In genomic region chr15:102270274-102270960, GRCm38 (mm10) we compare ENCODE assay signal across 10 mouse cellular contexts. TPM values are rescaled to one million over a fixed set of nuclear protein-coding genes. Genes with fewer than 3 reads are reported as not detected.
A peak's percentile ranks its signal among the peaks of the same experiment; 100 is the strongest.
DNase-seq lines count a peak whose midpoint lies in the region; ATAC-seq and TF ChIP-seq lines count a peak whose summit lies in the region.
"Had no signal": no experiment of that assay in that cellular context is flagged by ENCODE, and none has a peak within 500 bp of the region (broad histone marks: within the 10 kb centered on the region; RNA-seq: fewer than 3 reads in every experiment).

Gm9918 (plus strand) TSS chr15:102270563.

- H3K9me3 ChIP-seq in kidney, postnatal 0 days (replicated peaks; ENCODE audit: low read length) = no peaks in the 10 kb centered on the region
- no peaks in the 10 kb centered on the region for H3K9me3 ChIP-seq in embryonic facial prominence, embryonic 14.5 days (ENCODE audit: control insufficient read depth, low read length)
- no peaks in the 10 kb centered on the region for H3K9me3 ChIP-seq in limb, embryonic 10.5 days (replicated peaks)
- H3K9me3 ChIP-seq in neural tube, embryonic 13.5 days = no peaks in the 10 kb centered on the region

- H3K4me2 ChIP-seq in kidney, postnatal 0 days (ENCODE audit: low read length) = peak within 1 kb of the TSS; percentile 49
- peak within 1 kb of the TSS; percentile 65 for H3K4me2 ChIP-seq in embryonic facial prominence, embryonic 14.5 days (ENCODE audit: low read depth, low read length)
- H3K4me2 ChIP-seq in neural tube, embryonic 13.5 days = peak within 1 kb of the TSS; percentile 32

- H3K4me3 ChIP-seq in kidney, postnatal 0 days (replicated peaks; ENCODE audit: low read depth, low read length) = peak within 1 kb of the TSS; percentile 17
- H3K4me3 ChIP-seq in embryonic facial prominence, embryonic 14.5 days (ENCODE audit: low read depth, low read length) = peak within 1 kb of the TSS; percentile 35
- peak within 1 kb of the TSS; percentile 48 for H3K4me3 ChIP-seq in limb, embryonic 10.5 days
- H3K4me3 ChIP-seq in neural tube, embryonic 13.5 days = peak within 1 kb of the TSS; percentile 12; the same call in 1 of the 2 replicates

- no peak for DNase-seq in kidney, postnatal 0 days (ENCODE audit: low spot score)
- no peak for DNase-seq in kidney, adult 11 months
- peak; percentile 4 for DNase-seq in embryonic facial prominence, embryonic 14.5 days (ENCODE audit: low spot score)
- DNase-seq in limb, embryonic 10.5 days (ENCODE audit: low spot score) = peak; percentile 58
- DNase-seq in cerebellum, postnatal 4 days (ENCODE audit: low spot score in 2 of 2) = no peak
- DNase-seq in layer of hippocampus, postnatal 36 days = no peak
- no peak for DNase-seq in spleen, postnatal 14 days (ENCODE audit: low spot score in 2 of 2)

- no peak within 1 kb of the TSS for H3K27ac ChIP-seq in kidney, postnatal 0 days
- H3K27ac ChIP-seq in embryonic facial prominence, embryonic 14.5 days (replicated peaks; ENCODE audit: low read depth, low read length) = no peak within 1 kb of the TSS
- H3K27ac ChIP-seq in limb, embryonic 10.5 days = peak within 1 kb of the TSS; percentile 83
- no peak within 1 kb of the TSS for H3K27ac ChIP-seq in neural tube, embryonic 13.5 days (replicated peaks)

- peak within 1 kb of the TSS; percentile 44; the same call in 1 of the 2 replicates for H3K9ac ChIP-seq in kidney, postnatal 0 days (ENCODE audit: low read depth, low read length)
- H3K9ac ChIP-seq in embryonic facial prominence, embryonic 14.5 days (ENCODE audit: low read depth, low read length) = peak within 1 kb of the TSS; percentile 57
- H3K9ac ChIP-seq in neural tube, embryonic 13.5 days = 0 out of 2 replicates have a peak within 1 kb of the TSS, but pooled peaks have one; percentile 38

- 8% methylated on average over 21 of the region's 21 CpGs for WGBS in kidney, postnatal 0 days
- WGBS in embryonic facial prominence, embryonic 14.5 days = 9% methylated on average over 19 of the region's 21 CpGs
- WGBS in limb, embryonic 10.5 days = 7% methylated on average over 19 of the region's 21 CpGs
- 13% methylated on average over 21 of the region's 21 CpGs for WGBS in neural tube, embryonic 13.5 days

- no peaks in the 10 kb centered on the region for H3K36me3 ChIP-seq in kidney, postnatal 0 days (ENCODE audit: insufficient read depth, low read length)
- H3K36me3 ChIP-seq in embryonic facial prominence, embryonic 14.5 days (ENCODE audit: control insufficient read depth, insufficient read depth, low read length) = no peaks in the 10 kb centered on the region
- no peaks in the 10 kb centered on the region for H3K36me3 ChIP-seq in limb, embryonic 10.5 days
- no peaks in the 10 kb centered on the region for H3K36me3 ChIP-seq in neural tube, embryonic 13.5 days

- ATAC-seq in kidney, postnatal 0 days (replicated peaks; ENCODE audit: low FRiP score, low read depth) = peak; percentile 49
- ATAC-seq in embryonic facial prominence, embryonic 14.5 days (ENCODE audit: low read depth) = peak; percentile 76
- ATAC-seq in neural tube, embryonic 13.5 days (ENCODE audit: low read depth) = no peak

- TF ChIP-seq CTCF in kidney, postnatal 0 days (IDR thresholded peaks at IDR 0.05; ENCODE audit: low read depth) = no peak

- H3K27me3 ChIP-seq in kidney, postnatal 0 days (ENCODE audit: insufficient read depth, low read length) = no peaks in the 10 kb centered on the region
- no peaks in the 10 kb centered on the region for H3K27me3 ChIP-seq in embryonic facial prominence, embryonic 14.5 days (replicated peaks; ENCODE audit: control insufficient read depth, insufficient read depth, low read length)
- 0 out of 2 replicates have a peak, but pooled peaks cover 8% of the 10 kb centered on the region for H3K27me3 ChIP-seq in limb, embryonic 10.5 days (ENCODE audit: low read depth, poor library complexity, severe bottlenecking)
- H3K27me3 ChIP-seq in neural tube, embryonic 13.5 days = peaks cover 22% of the 10 kb centered on the region; the same call in 1 of the 2 replicates

- H3K4me1 ChIP-seq in kidney, postnatal 0 days (replicated peaks; ENCODE audit: insufficient read depth, low read length) = peaks cover 13% of the 10 kb centered on the region
- peaks cover 20% of the 10 kb centered on the region; the same call in 1 of the 2 replicates for H3K4me1 ChIP-seq in embryonic facial prominence, embryonic 14.5 days (ENCODE audit: control insufficient read depth, insufficient read depth, low read length)
- H3K4me1 ChIP-seq in limb, embryonic 10.5 days = peaks cover 28% of the 10 kb centered on the region
- peaks cover 9% of the 10 kb centered on the region; the same call in 1 of the 2 replicates for H3K4me1 ChIP-seq in neural tube, embryonic 13.5 days (replicated peaks)

RNA-seq across cellular contexts. Expression of gene Gm9918, which starts in this region (rescaled TPM):
- polyA plus RNA-seq in kidney, postnatal 0 days (2015; fragmentation: Nextera tagmentation; extraction: Ambion mirVana) = 0.23 and 0.38 TPM in 2 replicates
- 0.71 and 1.1 TPM in 2 replicates for polyA plus RNA-seq in embryonic facial prominence, embryonic 14.5 days (2014; fragmentation: Nextera tagmentation; extraction: Ambion mirVana)
- 1.1 and 1.4 TPM in 2 replicates for polyA plus RNA-seq in limb, embryonic 10.5 days (2016; fragmentation: Nextera tagmentation; extraction: Ambion mirVana)
- polyA plus RNA-seq in neural tube, embryonic 13.5 days (2015; fragmentation: Nextera tagmentation; extraction: Ambion mirVana) = 0.14 TPM in 1 of 2 replicates, not detected in the other
- not detected for total RNA-seq in layer of hippocampus, postnatal 36 days (2021)
- total RNA-seq: left cerebral cortex, postnatal 36 days; MEL had no signal

Comparison
In these comparisons a context has a peak if more than half of its experiments do, and no peak if none do; other contexts are left out.
1. Peak in ATAC-seq, H3K4me3 ChIP-seq, H3K9ac ChIP-seq and H3K4me2 ChIP-seq in kidney, postnatal 0 days; RNA of the gene not detected or under 1 TPM.
2. DNase-seq: peak in embryonic facial prominence, embryonic 14.5 days (single experiment) and limb, embryonic 10.5 days (single experiment); none in kidney, postnatal 0 days (single experiment), kidney, adult 11 months (single experiment), cerebellum, postnatal 4 days (0 of 2), layer of hippocampus, postnatal 36 days (0 of 2) and spleen, postnatal 14 days (0 of 2).
3. Peak in every context shown above with its lines, with median percentiles within 50 percentile points of each other: H3K4me2 ChIP-seq, H3K4me3 ChIP-seq and H3K9ac ChIP-seq.